Mouse (Mus musculus): ENCODE measurements around the gene Podxl. TPM values are rescaled to one million over a fixed set of nuclear protein-coding genes. Genes with fewer than 3 reads are reported as not detected.

Podxl gene
- polyA plus RNA-seq, 1 experiment from 2014 or later, result 9.8 TPM

DNA sequence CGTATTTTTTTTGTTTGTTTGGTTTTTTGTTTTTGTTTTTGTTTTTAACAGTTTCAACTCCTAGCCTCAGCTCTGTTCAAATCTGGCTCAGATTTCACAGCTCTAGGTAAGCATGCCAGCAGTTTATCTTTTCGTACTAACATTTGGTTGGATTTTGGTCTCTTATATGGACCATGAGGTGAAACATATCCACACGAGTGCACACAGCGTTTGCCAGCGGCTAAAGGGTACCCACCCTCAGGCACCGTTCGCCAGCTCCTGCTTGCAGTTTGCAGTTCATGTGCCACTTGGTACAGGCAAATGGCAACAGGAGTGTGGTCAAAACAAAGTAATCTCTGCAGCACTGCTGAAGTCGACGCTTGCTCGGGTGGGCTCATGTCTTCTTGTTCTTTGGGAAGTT lies 63.9 kb downstream of the Podxl start:
- H3K36me3 ChIP-seq (replicated peaks; ENCODE audit: control insufficient read depth, insufficient read depth), result peaks cover 55% of the 10 kb centered on the region
- H3K4me2 ChIP-seq (replicated peaks), result no peak overlapping the region
- no peaks in the 10 kb centered on the region for H3K4me1 ChIP-seq (replicated peaks; ENCODE audit: control insufficient read depth, insufficient read depth, low read length)
- no peak for DNase-seq (ENCODE audit: low spot score)
- 89% methylated on average over 10 of the region's 10 CpGs for WGBS
- H3K9me3 ChIP-seq (ENCODE audit: control insufficient read depth, low read length), result no peaks in the 10 kb centered on the region
- H3K27ac ChIP-seq, result no peak overlapping the region
- H3K9ac ChIP-seq, result no peak overlapping the region
- no peak for ATAC-seq (ENCODE audit: low FRiP score)
- H3K4me3 ChIP-seq (replicated peaks; ENCODE audit: low read length), result no peak overlapping the region
- no peaks in the 10 kb centered on the region for H3K27me3 ChIP-seq (ENCODE audit: control insufficient read depth, insufficient read depth, low read length)

DNA sequence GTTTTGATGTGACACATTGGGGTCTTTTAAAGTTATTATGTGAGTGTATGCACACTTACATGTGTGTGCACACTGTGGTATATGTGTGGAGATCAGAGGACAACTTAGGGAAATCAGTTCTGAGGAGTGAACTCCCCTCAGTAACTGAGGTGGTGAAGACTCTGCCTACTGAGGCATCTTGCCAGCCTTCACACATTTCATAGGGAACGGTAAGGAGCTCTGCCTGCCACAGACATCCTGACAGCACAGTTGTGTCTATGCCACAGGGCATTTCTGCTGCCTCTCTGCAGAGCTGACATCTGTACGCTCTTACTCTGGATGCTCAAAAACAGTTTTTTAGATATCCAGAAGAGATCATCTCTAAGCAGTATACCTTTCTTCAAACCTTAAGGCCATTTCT lies 67.6 kb downstream of the Podxl start:
- 84% methylated on average over 2 of the region's 2 CpGs for WGBS
- no peak overlapping the region for H3K9ac ChIP-seq
- no peak for ATAC-seq (ENCODE audit: low FRiP score)

DNA sequence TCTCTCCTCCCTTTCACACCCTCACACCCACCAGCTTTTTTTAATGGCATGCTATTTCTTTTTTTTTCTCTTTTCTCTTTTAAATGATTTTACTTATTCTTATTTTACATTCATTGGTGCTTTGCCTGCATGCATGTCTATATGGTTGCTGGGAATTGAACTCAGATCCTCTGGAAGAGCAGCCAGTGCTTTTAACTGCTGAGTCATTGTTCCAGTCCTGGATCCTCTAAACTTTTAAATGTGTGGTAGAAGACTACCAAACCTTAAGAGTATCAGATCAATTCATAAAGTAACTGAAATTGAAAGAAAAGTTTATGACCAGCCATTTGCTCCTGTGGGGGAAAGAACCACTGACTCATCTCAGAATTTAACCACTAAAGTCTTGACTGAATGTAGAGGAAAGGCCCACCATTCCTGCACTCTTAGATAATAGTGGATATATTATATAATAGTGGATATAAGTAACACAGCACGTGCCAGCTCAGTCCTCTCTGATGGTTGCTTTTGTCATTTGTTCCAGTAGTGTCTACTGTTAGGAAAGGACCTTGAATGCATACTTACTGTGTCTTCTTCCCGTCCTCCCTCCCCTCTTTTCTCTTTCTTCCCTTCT lies 68.6 kb downstream of the Podxl start:
- Histone ChIP-seq H3K27me3 (ENCODE audit: control insufficient read depth, insufficient read depth, low read length) (no peaks in the 10 kb centered on the region), H3K27ac (no peak overlapping the region), H3K9me3 (ENCODE audit: control insufficient read depth, low read length) (no peaks in the 10 kb centered on the region), H3K9ac (no peak overlapping the region), H3K36me3 (replicated peaks; ENCODE audit: control insufficient read depth, insufficient read depth) (peaks cover 56% of the 10 kb centered on the region), H3K4me1 (replicated peaks; ENCODE audit: control insufficient read depth, insufficient read depth, low read length) (no peaks in the 10 kb centered on the region), H3K4me3 (replicated peaks; ENCODE audit: low read length) (no peak overlapping the region), H3K4me2 (replicated peaks) (no peak overlapping the region)
- DNase-seq (ENCODE audit: low spot score) (no peak), ATAC-seq (ENCODE audit: low FRiP score) (no peak)
- WGBS, result 83% methylated on average over 2 of the region's 2 CpGs

More for the DNA sequence above, 67.6 kb downstream of the Podxl start:
- Histone ChIP-seq H3K4me3 (replicated peaks; ENCODE audit: low read length) (no peak overlapping the region), H3K9me3 (ENCODE audit: control insufficient read depth, low read length) (no peaks in the 10 kb centered on the region), H3K36me3 (replicated peaks; ENCODE audit: control insufficient read depth, insufficient read depth) (peaks cover 50% of the 10 kb centered on the region), H3K27me3 (ENCODE audit: control insufficient read depth, insufficient read depth, low read length) (no peaks in the 10 kb centered on the region), H3K4me1 (replicated peaks; ENCODE audit: control insufficient read depth, insufficient read depth, low read length) (no peaks in the 10 kb centered on the region), H3K4me2 (replicated peaks) (no peak overlapping the region), H3K27ac (no peak overlapping the region)
- DNase-seq (ENCODE audit: low spot score), result no peak

DNA sequence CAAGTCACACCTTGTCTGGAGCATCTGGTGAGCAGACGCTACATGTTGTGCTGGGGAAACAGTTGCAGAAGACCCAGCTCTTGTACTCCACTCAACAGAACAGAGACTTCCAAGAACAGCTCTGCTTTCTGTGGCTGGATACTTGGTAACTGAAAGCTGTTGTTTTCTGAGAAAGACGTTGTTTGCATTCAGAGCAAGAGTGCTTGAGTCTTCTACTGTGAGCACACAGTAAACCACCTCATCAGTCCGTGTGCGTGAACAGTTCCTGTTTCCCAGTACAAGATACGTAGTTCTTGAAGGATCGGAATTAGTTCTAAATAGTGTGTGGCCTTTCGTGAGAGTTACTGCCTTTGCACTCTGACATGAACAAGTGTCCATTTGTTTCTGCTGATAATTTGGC lies 73.8 kb downstream of the Podxl start:
- Histone ChIP-seq H3K27ac (no peak overlapping the region), H3K4me3 (replicated peaks; ENCODE audit: low read length) (no peak overlapping the region), H3K9me3 (ENCODE audit: control insufficient read depth, low read length) (no peaks in the 10 kb centered on the region), H3K4me2 (replicated peaks) (no peak overlapping the region), H3K9ac (no peak overlapping the region), H3K27me3 (ENCODE audit: control insufficient read depth, insufficient read depth, low read length) (no peaks in the 10 kb centered on the region), H3K4me1 (replicated peaks; ENCODE audit: control insufficient read depth, insufficient read depth, low read length) (no peaks in the 10 kb centered on the region), H3K36me3 (replicated peaks; ENCODE audit: control insufficient read depth, insufficient read depth) (peaks cover 38% of the 10 kb centered on the region)
- DNase-seq (ENCODE audit: low spot score) (no peak), ATAC-seq (ENCODE audit: low FRiP score) (no peak)
- WGBS, result 92% methylated on average over 7 of the region's 7 CpGs

DNA sequence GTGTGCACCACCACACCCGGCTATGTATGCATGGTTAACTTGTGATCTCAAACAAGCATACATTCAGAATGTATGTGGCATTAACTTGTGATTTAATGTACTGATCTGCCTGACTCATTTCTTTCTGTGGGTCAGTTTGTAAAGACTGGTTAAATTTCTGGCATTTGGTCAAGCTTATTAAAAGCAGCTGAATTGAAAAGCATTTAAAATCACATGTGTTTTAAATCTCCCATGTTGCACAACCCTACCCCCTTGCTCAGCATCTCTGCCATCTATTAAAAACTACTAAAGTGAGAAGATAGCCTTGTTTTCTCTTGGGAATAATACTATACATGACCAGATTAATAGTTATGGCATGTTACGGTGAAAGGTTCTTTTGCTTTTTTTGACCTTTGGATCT lies 77.2 kb downstream of the Podxl start:
- WGBS, result 91% methylated on average over 2 of the region's 2 CpGs
- no peaks in the 10 kb centered on the region for H3K27me3 ChIP-seq (ENCODE audit: control insufficient read depth, insufficient read depth, low read length)
- ATAC-seq (ENCODE audit: low FRiP score), result no peak
- peaks cover 22% of the 10 kb centered on the region; the same call in 1 of the 2 replicates for H3K36me3 ChIP-seq (replicated peaks; ENCODE audit: control insufficient read depth, insufficient read depth)
- H3K4me2 ChIP-seq (replicated peaks), result no peak overlapping the region
- DNase-seq (ENCODE audit: low spot score), result no peak
- no peak overlapping the region for H3K4me3 ChIP-seq (replicated peaks; ENCODE audit: low read length)
- H3K4me1 ChIP-seq (replicated peaks; ENCODE audit: control insufficient read depth, insufficient read depth, low read length), result no peaks in the 10 kb centered on the region
- no peak overlapping the region for H3K9ac ChIP-seq
- H3K27ac ChIP-seq, result no peak overlapping the region
- no peaks in the 10 kb centered on the region for H3K9me3 ChIP-seq (ENCODE audit: control insufficient read depth, low read length)

DNA sequence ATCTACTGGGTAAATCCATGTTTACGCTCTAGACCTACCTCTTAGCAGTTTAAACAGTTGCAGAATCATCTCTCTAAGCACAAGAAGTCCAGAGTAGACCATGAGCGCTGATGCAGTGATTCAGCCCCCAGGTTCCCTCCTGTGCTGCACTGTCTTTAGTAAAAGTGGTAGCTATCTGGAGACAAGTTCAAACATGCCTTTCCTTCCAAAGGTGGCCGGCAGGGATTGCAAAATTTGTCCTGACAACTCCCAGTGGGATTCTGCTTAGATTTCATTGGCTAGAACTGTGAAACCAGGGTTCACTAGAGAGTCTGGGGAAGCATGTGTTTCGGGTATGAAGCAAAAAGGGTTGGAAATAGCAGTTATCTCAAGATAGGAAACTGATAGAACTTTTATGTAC lies 83.8 kb downstream of the Podxl start:
- Histone ChIP-seq H3K4me2 (replicated peaks) (no peak overlapping the region), H3K9me3 (ENCODE audit: control insufficient read depth, low read length) (no peaks in the 10 kb centered on the region), H3K4me3 (replicated peaks; ENCODE audit: low read length) (no peak overlapping the region), H3K27me3 (ENCODE audit: control insufficient read depth, insufficient read depth, low read length) (no peaks in the 10 kb centered on the region), H3K4me1 (replicated peaks; ENCODE audit: control insufficient read depth, insufficient read depth, low read length) (no peaks in the 10 kb centered on the region), H3K9ac (no peak overlapping the region), H3K27ac (no peak overlapping the region), H3K36me3 (replicated peaks; ENCODE audit: control insufficient read depth, insufficient read depth) (peaks cover 31% of the 10 kb centered on the region)
- ATAC-seq (ENCODE audit: low FRiP score), result no peak
- DNase-seq (ENCODE audit: low spot score), result no peak
- WGBS, result 82% methylated on average over 4 of the region's 4 CpGs

DNA sequence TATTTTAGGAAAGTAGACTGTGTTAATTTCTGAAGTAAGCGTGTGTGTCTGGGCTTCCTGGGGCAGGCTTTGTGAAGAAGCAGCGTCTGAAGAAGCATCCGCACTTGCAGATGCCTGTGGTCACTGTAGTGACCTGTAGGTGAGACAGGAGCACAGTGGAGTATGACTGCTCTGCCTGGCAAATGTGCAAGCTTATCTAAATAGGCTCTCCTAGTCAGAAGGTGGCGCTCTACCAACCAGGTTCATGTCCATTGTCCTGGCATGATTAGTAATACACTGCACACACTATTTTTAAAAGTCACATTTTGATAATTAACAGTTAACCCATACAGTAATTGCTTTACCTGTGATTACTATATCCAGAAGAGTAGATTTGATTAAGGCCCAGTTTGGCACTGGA lies 85.6 kb downstream of the Podxl start:
- no peak overlapping the region for H3K4me3 ChIP-seq (replicated peaks; ENCODE audit: low read length)
- no peaks in the 10 kb centered on the region for H3K9me3 ChIP-seq (ENCODE audit: control insufficient read depth, low read length)
- no peaks in the 10 kb centered on the region for H3K4me1 ChIP-seq (replicated peaks; ENCODE audit: control insufficient read depth, insufficient read depth, low read length)
- no peaks in the 10 kb centered on the region for H3K27me3 ChIP-seq (ENCODE audit: control insufficient read depth, insufficient read depth, low read length)
- no peak overlapping the region for H3K27ac ChIP-seq
- H3K4me2 ChIP-seq (replicated peaks), result no peak overlapping the region
- no peak overlapping the region for H3K9ac ChIP-seq
- WGBS, result 77% methylated on average over 4 of the region's 4 CpGs
- H3K36me3 ChIP-seq (replicated peaks; ENCODE audit: control insufficient read depth, insufficient read depth), result peaks cover 42% of the 10 kb centered on the region
- no peak for ATAC-seq (ENCODE audit: low FRiP score)
- no peak for DNase-seq (ENCODE audit: low spot score)

Other genes starting within 250 kb of the Podxl start
- 131 and 136 TPM in 2 replicates for gene Mkln1, start 165.2 kb downstream of the Podxl start, polyA plus RNA-seq (2014; fragmentation: Nextera tagmentation; extraction: Ambion mirVana)

All from hindbrain, embryonic 14.5 days (tissue).